Mouse (Mus musculus): ENCODE results near the gene Poln. TPM values are rescaled to one million over a fixed set of nuclear protein-coding genes. Genes with fewer than 3 reads are reported as not detected.

Gene Poln
- total RNA-seq, 4 experiments from 2014 or later = 8.6 to 13.7 (median 9.6) TPM

- DNase-seq (ENCODE audit: low spot score) = peak; percentile 14
Measured at GRCm38 (mm10) chr5:33994671-33995625, 174.3 kb downstream of the Poln start.

GRCm38 (mm10) chr5:33983309-33984121 is 185.7 kb downstream of the Poln start, which contains the start of gene Gm1673:
Gene Gm1673 (plus strand): TSS chr5:33983433.
- peak; percentile 71 for DNase-seq (ENCODE audit: low spot score)

GRCm38 (mm10) chr5:33982731-33983259 is 186.5 kb downstream of the Poln start:
- DNase-seq (ENCODE audit: low spot score) = no peak

- no peak for DNase-seq (ENCODE audit: low spot score)
Measured at GRCm38 (mm10) chr5:33976267-33976666, 193.0 kb downstream of the Poln start.

- DNase-seq (ENCODE audit: low spot score) = no peak
Measured at GRCm38 (mm10) chr5:33974736-33975135, 194.5 kb downstream of the Poln start.

- DNase-seq (ENCODE audit: low spot score) = no peak
Measured at GRCm38 (mm10) chr5:33959382-33959781, 209.9 kb downstream of the Poln start.

Other genes starting within 250 kb of the Poln start
- 10 to 100 TPM in 3 of 4 experiments, 1 to 10 TPM in 1; 8.5 to 11.4 (median 10.3) TPM for gene Nelfa, start 233.0 kb downstream of the Poln start, total RNA-seq (2022)
- gene Gm1673, start 186.0 kb downstream of the Poln start, total RNA-seq (2022) = 1 to 10 TPM; 3.3 to 6.5 (median 3.9) TPM
- gene Nat8l, start 173.5 kb downstream of the Poln start, total RNA-seq (2022) = 1 to 10 TPM; 1.3 to 1.9 (median 1.6) TPM
- 1 to 10 TPM; 2.9 to 5.4 (median 3.2) TPM for gene Haus3, start 79 bp upstream of the Poln start, total RNA-seq (2022)
- gene Mxd4, start 18.3 kb upstream of the Poln start, total RNA-seq (2022) = 10 to 100 TPM; 51.9 to 65.0 (median 59.6) TPM
- gene Zfyve28, start 119.0 kb upstream of the Poln start, total RNA-seq (2022) = 1 to 10 TPM in 2 of 4 experiments, under 1 TPM in 2; 0.57 to 1.1 (median 1.0) TPM
- not detected for gene Cfap99, start 119.2 kb upstream of the Poln start, total RNA-seq (2022)
- gene Rnf4, start 166.8 kb upstream of the Poln start, total RNA-seq (2022) = 10 to 100 TPM; 25.3 to 35.7 (median 30.4) TPM
- 10 to 100 TPM; 21.1 to 26.8 (median 23.3) TPM for gene Fam193a, start 200.5 kb upstream of the Poln start, total RNA-seq (2022)